Mouse (Mus musculus) liver, postnatal 0 days (tissue): ENCODE data around the gene Casp8.
"Not testable (repeated sequence)": the region's sequence is repeated elsewhere in the genome, so short reads cannot be mapped to it uniquely, and the experiment has no call there.

Source experiments
- CTCF ChIP-seq: sonication (generic); IDR thresholded peaks from 2 replicates; pipeline ENCODE4 v1.5.1; 2016; ENCODE audit warnings: antibody characterized with exemption, low read depth
- EP300 ChIP-seq: IDR thresholded peaks from 2 replicates; pipeline ENCODE4 v1.6.1; 2016; ENCODE audit warnings: antibody characterized with exemption, low read depth, mild to moderate bottlenecking

DNA sequence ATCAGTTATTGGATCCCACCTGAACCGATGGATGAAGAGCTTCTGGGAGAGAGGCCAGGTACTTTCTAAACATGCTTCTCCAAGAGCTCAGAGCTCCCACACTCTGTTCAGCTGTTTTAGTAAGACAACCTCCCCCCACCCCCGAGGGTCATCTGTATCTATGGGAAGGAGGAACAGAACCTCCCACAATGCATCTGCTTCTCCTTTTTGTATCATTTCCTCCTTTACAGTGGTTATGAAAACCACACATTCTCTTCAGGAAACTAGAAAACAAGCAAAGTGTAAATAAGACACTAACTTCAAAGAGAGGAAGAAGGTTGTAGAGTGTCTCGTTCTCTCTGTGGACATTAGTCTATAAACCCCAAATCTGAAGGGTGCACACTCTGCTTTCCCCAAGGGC is 65.4 kb downstream of the Casp8 start:
- TF ChIP-seq CTCF, EP300: not testable (repeated sequence)
